Mouse (Mus musculus) kidney, postnatal 0 days (tissue): ENCODE data around the gene Morn1. TPM values are rescaled to one million over a fixed set of nuclear protein-coding genes. Genes with fewer than 3 reads are reported as not detected.

Source experiments
- ATAC-seq: fragments of 200-750 bp; cut with Nextera tagmentation; replicated peaks from 2 replicates; pipeline ENCODE4 v1.8.0; 2017; ENCODE audit warnings: low read depth, moderate number of reproducible peaks, moderate TSS enrichment, moderate library complexity; ENCODE audit not compliant: low FRiP score
- DNase-seq: peaks from one replicate; pipeline ENCODE4 v3.0.0-alpha.2; 2016; ENCODE audit warnings: low spot score
- H3K27ac ChIP-seq: fragments of 300-500 bp; sonication (generic); 2 replicates; pipeline ENCODE4 v1.5.1; 2014; ENCODE audit warnings: mild to moderate bottlenecking
- H3K27me3 ChIP-seq: fragments of 300-500 bp; sonication (generic); 2 replicates; pipeline ENCODE4 v1.6.1; 2014; ENCODE audit warnings: low read length, mixed read lengths; ENCODE audit not compliant: insufficient read depth
- H3K36me3 ChIP-seq: fragments of 300-500 bp; sonication (generic); 2 replicates; pipeline ENCODE4 v1.6.1; 2014; ENCODE audit warnings: low read length, mixed read lengths; ENCODE audit not compliant: insufficient read depth
- H3K4me1 ChIP-seq: fragments of 300-500 bp; sonication (generic); replicated peaks from 2 replicates; pipeline ENCODE4 v1.6.1; 2014; ENCODE audit warnings: antibody characterized with exemption, low read length, mixed read lengths; ENCODE audit not compliant: insufficient read depth
- H3K4me2 ChIP-seq: fragments of 300-500 bp; sonication (generic); 2 replicates; pipeline ENCODE4 v1.6.1; 2014; ENCODE audit warnings: mild to moderate bottlenecking, low read length, moderate library complexity, mixed read lengths
- H3K4me3 ChIP-seq: fragments of 300-500 bp; sonication (generic); replicated peaks from 2 replicates; pipeline ENCODE4 v1.5.1; 2014; ENCODE audit warnings: low read depth, low read length
- H3K9ac ChIP-seq: fragments of 300-500 bp; sonication (generic); 2 replicates; pipeline ENCODE4 v1.6.1; 2014; ENCODE audit warnings: low read depth, low read length
- H3K9me3 ChIP-seq: fragments of 300-500 bp; sonication (generic); replicated peaks from 2 replicates; pipeline ENCODE4 v1.6.1; 2016; ENCODE audit warnings: low read length, inconsistent platforms, mixed read lengths
- CTCF ChIP-seq: IDR thresholded peaks from 2 replicates; pipeline ENCODE4 v1.5.1; 2016; ENCODE audit warnings: antibody characterized with exemption, low read depth, mild to moderate bottlenecking, moderate library complexity
- WGBS: fragments of 180-500 bp; shearing (Covaris S2); extraction: QIAGEN DNeasy Blood & Tissue Kit; methylation state at CpG from one replicate; pipeline ENCODE4 v1.1.7; 2014; 5-methylcytosine and 5-hydroxymethylcytosine counted together
- polyA plus RNA-seq: library from polyadenylated mRNA; unstranded; fragments of >200 nt; fragmentation: Nextera tagmentation; extraction: Ambion mirVana; gene quantifications from 2 replicates; pipeline ENCODE4 v1.2.1, GENCODE M21; 2015

Morn1 gene
- polyA plus RNA-seq, 1 experiment from 2014 or later = 7.0 TPM

DNA sequence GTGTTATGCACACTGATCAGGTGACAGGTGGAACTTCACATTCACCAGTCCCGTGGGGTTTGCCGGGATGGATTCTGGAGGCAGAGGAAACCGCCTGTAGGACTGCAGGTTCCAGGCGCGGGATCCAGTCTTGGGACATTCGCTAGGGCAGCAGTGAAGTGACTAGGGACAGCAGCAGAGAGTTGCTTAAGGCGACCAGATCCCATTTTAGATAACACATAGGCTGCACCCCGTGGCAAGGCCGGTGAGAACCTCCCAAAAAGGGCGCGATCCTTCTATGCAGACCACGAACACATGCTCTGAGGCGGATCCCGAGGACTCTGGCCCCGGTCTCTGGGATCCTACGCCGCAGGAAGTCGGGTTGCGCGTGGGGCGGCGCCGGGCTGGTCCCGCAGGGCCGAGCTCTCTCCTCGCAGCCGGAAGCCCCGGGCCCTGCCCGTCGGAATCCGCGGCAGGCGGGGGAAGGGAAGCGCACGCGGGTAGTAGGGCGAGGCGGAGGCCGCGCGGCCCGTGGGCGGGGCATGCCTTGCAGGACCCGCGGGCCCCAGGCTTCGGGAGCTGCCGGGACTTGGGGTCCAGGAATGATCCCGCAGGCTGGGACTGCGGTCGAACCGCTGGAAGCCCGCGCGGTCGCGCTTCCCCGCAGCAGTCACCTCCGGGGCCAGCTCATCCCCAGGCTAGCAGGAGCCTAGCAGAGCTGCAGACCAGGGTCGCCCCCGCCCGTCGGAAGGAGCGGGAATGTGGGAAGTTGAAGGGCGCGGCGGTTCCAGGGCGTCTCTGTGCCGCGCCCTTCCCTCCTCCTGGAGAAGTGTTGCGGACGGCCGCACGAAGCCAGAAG lies 64.1 kb downstream of the Morn1 start:
- peak; percentile 86 for ATAC-seq
- no peak for TF ChIP-seq CTCF
- H3K9me3 ChIP-seq = no peaks in the 10 kb centered on the region
- peaks cover 8% of the 10 kb centered on the region; the same call in 1 of the 2 replicates for H3K36me3 ChIP-seq
- DNase-seq = peak; percentile 94
- H3K9ac ChIP-seq = peak overlapping the region; percentile 65
- peak overlapping the region; percentile 89 for H3K27ac ChIP-seq
- WGBS = 3% methylated on average over 69 of the region's 73 CpGs
- H3K4me2 ChIP-seq = peak overlapping the region; percentile 77
- H3K4me1 ChIP-seq = peaks cover 32% of the 10 kb centered on the region
- no peaks in the 10 kb centered on the region for H3K27me3 ChIP-seq
- H3K4me3 ChIP-seq = peak overlapping the region; percentile 42

DNA sequence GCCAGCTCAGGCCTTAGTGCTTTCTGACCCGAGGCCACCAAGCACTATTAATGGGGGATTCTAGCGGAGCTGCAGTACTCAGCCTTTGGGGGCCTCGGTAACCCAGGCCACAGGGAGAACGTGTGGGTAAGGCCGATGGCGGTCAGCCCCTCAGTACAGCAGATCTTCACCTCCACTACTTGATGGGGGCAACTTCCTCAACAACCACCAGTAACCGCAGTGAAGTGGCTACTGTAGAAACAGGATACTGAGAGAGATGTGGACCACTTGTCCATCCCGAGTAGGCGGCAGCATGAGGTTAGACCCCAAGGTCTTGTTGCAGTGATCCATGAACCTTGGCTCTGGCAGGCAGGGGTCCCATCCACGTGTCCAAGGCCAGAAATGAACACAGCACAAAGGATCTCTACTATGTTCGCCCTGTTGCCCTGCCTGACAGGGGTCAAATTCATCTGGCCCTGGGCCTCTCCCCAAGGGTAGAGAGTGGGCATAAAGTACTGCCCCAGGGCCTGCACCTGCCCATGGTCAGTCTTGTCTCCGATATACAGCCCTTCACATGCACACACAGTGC lies 64.9 kb downstream of the Morn1 start:
- Histone ChIP-seq H3K9ac (peak overlapping the region; percentile 65), H3K4me3 (peak overlapping the region; percentile 42), H3K4me2 (peak overlapping the region; percentile 77), H3K9me3 (no peaks in the 10 kb centered on the region), H3K27ac (peak overlapping the region; percentile 89), H3K27me3 (no peaks in the 10 kb centered on the region), H3K4me1 (peaks cover 29% of the 10 kb centered on the region), H3K36me3 (peaks cover 13% of the 10 kb centered on the region; the same call in 1 of the 2 replicates)
- DNase-seq = no peak
- no peak for TF ChIP-seq CTCF
- 32% methylated on average over 12 of the region's 12 CpGs for WGBS
- no peak; the same call in 1 of the 2 replicates for ATAC-seq

DNA sequence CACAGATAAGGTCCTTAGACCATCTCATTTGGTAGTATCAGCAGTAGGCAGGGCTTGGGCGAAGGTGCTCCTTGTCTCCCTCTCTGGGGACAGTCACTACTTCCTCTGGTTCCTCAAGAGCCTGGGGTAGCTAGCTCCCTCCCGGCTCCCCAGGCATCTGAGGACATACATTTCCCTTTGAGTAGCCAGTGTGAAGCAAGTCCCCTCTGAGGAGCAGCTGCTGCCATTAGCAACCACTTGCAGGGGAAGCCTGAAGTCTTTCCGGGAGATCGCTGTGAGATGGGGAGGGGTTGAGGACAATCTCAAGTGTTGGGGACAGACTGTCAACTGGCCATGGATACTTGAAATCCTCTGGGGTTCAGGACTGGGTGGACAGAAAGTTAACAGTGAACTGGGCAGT lies 65.5 kb downstream of the Morn1 start:
- H3K4me3 ChIP-seq = no peak overlapping the region
- WGBS = 61% methylated on average over 4 of the region's 4 CpGs
- H3K9ac ChIP-seq = no peak overlapping the region
- no peak for TF ChIP-seq CTCF
- 0 out of 2 replicates have a peak overlapping the region, but pooled peaks have one; percentile 0 for H3K27ac ChIP-seq
- DNase-seq (no peak), ATAC-seq (no peak)
- peak overlapping the region; percentile 77 for H3K4me2 ChIP-seq
- no peaks in the 10 kb centered on the region for H3K9me3 ChIP-seq
- H3K36me3 ChIP-seq = peaks cover 17% of the 10 kb centered on the region
- H3K4me1 ChIP-seq = peaks cover 27% of the 10 kb centered on the region
- H3K27me3 ChIP-seq = no peaks in the 10 kb centered on the region

DNA sequence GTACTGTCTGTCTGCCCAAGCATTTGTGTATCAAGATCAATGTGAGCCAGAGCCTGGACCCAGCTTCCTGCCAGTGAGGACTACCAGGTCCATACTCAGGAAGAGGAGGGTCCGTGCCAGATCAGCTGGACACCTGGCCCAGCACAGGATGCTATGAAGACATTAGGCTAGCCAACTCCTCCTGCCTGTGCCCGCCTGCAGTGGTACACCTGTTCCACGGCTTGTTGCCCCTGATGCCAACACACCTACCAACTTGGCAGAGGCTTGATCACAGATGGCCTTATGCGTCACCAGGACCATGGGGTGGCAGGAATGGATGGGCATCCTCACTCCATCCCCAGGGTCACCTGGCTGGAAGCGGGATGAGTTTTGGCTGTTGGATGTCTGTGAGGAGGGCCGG lies 66.1 kb downstream of the Morn1 start:
- Histone ChIP-seq H3K4me1 (peaks cover 27% of the 10 kb centered on the region), H3K27me3 (no peaks in the 10 kb centered on the region), H3K9ac (no peak overlapping the region), H3K27ac (0 out of 2 replicates have a peak overlapping the region, but pooled peaks have one; percentile 0), H3K36me3 (peaks cover 23% of the 10 kb centered on the region), H3K4me3 (no peak overlapping the region), H3K9me3 (no peaks in the 10 kb centered on the region), H3K4me2 (no peak overlapping the region)
- DNase-seq (no peak), ATAC-seq (no peak)
- no peak for TF ChIP-seq CTCF
- WGBS = 93% methylated on average over 6 of the region's 6 CpGs

GRCm38 (mm10) chr4:155153389-155154072 lies 67.2 kb downstream of the Morn1 start:
- DNase-seq = no peak
- Histone ChIP-seq H3K36me3 (peaks cover 33% of the 10 kb centered on the region), H3K9me3 (no peaks in the 10 kb centered on the region), H3K4me3 (no peak overlapping the region), H3K4me2 (no peak overlapping the region), H3K27me3 (no peaks in the 10 kb centered on the region), H3K27ac (no peak overlapping the region), H3K4me1 (peaks cover 27% of the 10 kb centered on the region), H3K9ac (no peak overlapping the region)
- WGBS = 73% methylated on average over 3 of the region's 3 CpGs
- ATAC-seq = no peak
- no peak for TF ChIP-seq CTCF

GRCm38 (mm10) chr4:155154986-155155385 lies 68.6 kb downstream of the Morn1 start:
- peaks cover 44% of the 10 kb centered on the region for H3K36me3 ChIP-seq
- H3K9ac ChIP-seq = no peak overlapping the region
- 42% methylated on average over 11 of the region's 11 CpGs for WGBS
- peaks cover 17% of the 10 kb centered on the region for H3K4me1 ChIP-seq
- no peaks in the 10 kb centered on the region for H3K9me3 ChIP-seq
- H3K27ac ChIP-seq = no peak overlapping the region
- H3K27me3 ChIP-seq = no peaks in the 10 kb centered on the region
- ATAC-seq (no peak), DNase-seq (no peak)
- H3K4me3 ChIP-seq = no peak overlapping the region
- TF ChIP-seq CTCF = no peak
- no peak overlapping the region for H3K4me2 ChIP-seq
